Mouse (Mus musculus): Measurements from ENCODE around the gene Gmip.

Gene Gmip

GRCm38 (mm10) chr8:69808094-69808863 is at the start of gene Gmip:
TSS of gene Gmip (plus strand) at chr8:69808679.
- DNase-seq (ENCODE audit: low spot score), result peak; percentile 77

- DNase-seq (ENCODE audit: low spot score), result no peak
Measured at GRCm38 (mm10) chr8:69761814-69762445, 46.5 kb upstream of the Gmip start.

- no peak for DNase-seq (ENCODE audit: low spot score)
Measured at GRCm38 (mm10) chr8:69771221-69771620, 37.3 kb upstream of the Gmip start.

- DNase-seq (ENCODE audit: low spot score), result no peak
Measured at GRCm38 (mm10) chr8:69772106-69772505, 36.4 kb upstream of the Gmip start.

GRCm38 (mm10) chr8:69774503-69775148 is 33.9 kb upstream of the Gmip start, which contains the start of gene Gm20422:
TSS of gene Gm20422 (minus strand) at chr8:69774886.
- peak; percentile 76 for DNase-seq (ENCODE audit: low spot score)

GRCm38 (mm10) chr8:69775149-69775534 is 33.3 kb upstream of the Gmip start:
- peak; percentile 1 for DNase-seq (ENCODE audit: low spot score)

- DNase-seq (ENCODE audit: low spot score), result peak; percentile 2
Measured at GRCm38 (mm10) chr8:69777111-69777510, 31.4 kb upstream of the Gmip start.

GRCm38 (mm10) chr8:69789105-69789504 is 19.4 kb upstream of the Gmip start:
- DNase-seq (ENCODE audit: low spot score), result peak; percentile 2

- DNase-seq (ENCODE audit: low spot score), result peak; percentile 2
Measured at GRCm38 (mm10) chr8:69789731-69790130, 18.7 kb upstream of the Gmip start.

- DNase-seq (ENCODE audit: low spot score), result peak; percentile 2
Measured at GRCm38 (mm10) chr8:69790364-69790763, 18.1 kb upstream of the Gmip start.

- peak; percentile 85 for DNase-seq (ENCODE audit: low spot score)
Measured at GRCm38 (mm10) chr8:69790773-69791367, 17.6 kb upstream of the Gmip start, which contains the start of the genes Atp13a1 and Zfp866. TSS of gene Atp13a1 (plus strand) at chr8:69791163. TSS of gene Zfp866 (minus strand) at chr8:69791178.

- peak; percentile 29 for DNase-seq (ENCODE audit: low spot score)
Measured at GRCm38 (mm10) chr8:69791415-69792068, 16.9 kb upstream of the Gmip start.

- peak; percentile 3 for DNase-seq (ENCODE audit: low spot score)
Measured at GRCm38 (mm10) chr8:69793666-69794065, 14.8 kb upstream of the Gmip start.

- no peak for DNase-seq (ENCODE audit: low spot score)
Measured at GRCm38 (mm10) chr8:69794096-69794495, 14.4 kb upstream of the Gmip start.

GRCm38 (mm10) chr8:69794901-69795300 is 13.6 kb upstream of the Gmip start:
- peak; percentile 2 for DNase-seq (ENCODE audit: low spot score)

- peak; percentile 1 for DNase-seq (ENCODE audit: low spot score)
Measured at GRCm38 (mm10) chr8:69796721-69797345, 11.6 kb upstream of the Gmip start.

GRCm38 (mm10) chr8:69797661-69798060 is 10.8 kb upstream of the Gmip start:
- peak; percentile 1 for DNase-seq (ENCODE audit: low spot score)

GRCm38 (mm10) chr8:69799261-69799660 is 9.2 kb upstream of the Gmip start:
- peak; percentile 2 for DNase-seq (ENCODE audit: low spot score)

GRCm38 (mm10) chr8:69799946-69800345 is 8.5 kb upstream of the Gmip start:
- DNase-seq (ENCODE audit: low spot score), result no peak

GRCm38 (mm10) chr8:69801796-69802195 is 6.7 kb upstream of the Gmip start:
- peak; percentile 1 for DNase-seq (ENCODE audit: low spot score)

GRCm38 (mm10) chr8:69802216-69802615 is 6.3 kb upstream of the Gmip start:
- DNase-seq (ENCODE audit: low spot score), result peak; percentile 1

Data from urinary bladder, postnatal 25 days (tissue).